Mouse (Mus musculus): ENCODE measurements at regions not wholly inside any gene's neighbourhood (a gene's known extent, or its start where the extent isn't known, plus 50 kb on each side); places are given as distances from the start of the nearest gene placed in this dataset.

GRCm38 (mm10) chr8:78162763-78163508, 50.2 kb upstream of the Ttc29 start:
- 90% methylated on average over 5 of the region's 5 CpGs for WGBS
- Histone ChIP-seq H3K4me2 (no peak overlapping the region), H3K27ac (no peak overlapping the region), H3K9me3 (no peaks in the 10 kb centered on the region), H3K4me3 (replicated peaks) (no peak overlapping the region), H3K27me3 (no peaks in the 10 kb centered on the region), H3K9ac (replicated peaks) (no peak overlapping the region), H3K36me3 (no peaks in the 10 kb centered on the region), H3K4me1 (replicated peaks) (peaks cover 19% of the 10 kb centered on the region)
- no peak for ATAC-seq (ENCODE audit: insufficient number of reproducible peaks, insufficient read depth, low FRiP score, low TSS enrichment, low read depth)
